Mouse (Mus musculus) midbrain, postnatal 0 days (tissue): Measurements from ENCODE around the gene Ngfr. TPM values are rescaled to one million over a fixed set of nuclear protein-coding genes. Genes with fewer than 3 reads are reported as not detected.

ENCODE experiments used
- ATAC-seq: fragments of 200-750 bp; cut with Nextera tagmentation; 2 replicates; pipeline ENCODE4 v1.8.0; 2017; ENCODE audit warnings: moderate number of reproducible peaks, mild to moderate bottlenecking, moderate TSS enrichment, moderate library complexity; ENCODE audit not compliant: low FRiP score
- DNase-seq: peaks from one replicate; pipeline ENCODE4 v3.0.0-alpha.2; 2015; ENCODE audit warnings: low spot score
- H3K27ac ChIP-seq: fragments of 300-500 bp; sonication (generic); 2 replicates; pipeline ENCODE4 v1.5.1; 2014; ENCODE audit warnings: low read depth, mild to moderate bottlenecking, low read length, mixed read lengths
- H3K27me3 ChIP-seq: fragments of 300-500 bp; sonication (generic); 2 replicates; pipeline ENCODE4 v1.6.1; 2014; ENCODE audit warnings: low read length, control low read depth, mixed read lengths; ENCODE audit not compliant: insufficient read depth
- H3K36me3 ChIP-seq: fragments of 300-500 bp; sonication (generic); 2 replicates; pipeline ENCODE4 v1.6.1; 2014; ENCODE audit warnings: low read length, control low read depth, mixed read lengths; ENCODE audit not compliant: insufficient read depth
- H3K4me1 ChIP-seq: fragments of 300-500 bp; sonication (generic); 2 replicates; pipeline ENCODE4 v1.6.1; 2014; ENCODE audit warnings: mild to moderate bottlenecking, control low read depth, antibody characterized with exemption, low read length, mixed read lengths; ENCODE audit not compliant: insufficient read depth
- H3K4me2 ChIP-seq: fragments of 300-500 bp; sonication (generic); 2 replicates; pipeline ENCODE4 v1.6.1; 2014; ENCODE audit warnings: low read depth, mild to moderate bottlenecking, low read length, mixed read lengths; ENCODE audit not compliant: poor library complexity, severe bottlenecking
- H3K4me3 ChIP-seq: fragments of 300-500 bp; sonication (generic); 2 replicates; pipeline ENCODE4 v1.5.1; 2014; ENCODE audit warnings: low read depth, mild to moderate bottlenecking, low read length, moderate library complexity
- H3K9ac ChIP-seq: fragments of 300-500 bp; sonication (generic); replicated peaks from 2 replicates; pipeline ENCODE4 v1.6.1; 2014; ENCODE audit warnings: mild to moderate bottlenecking, low read length, moderate library complexity, mixed read lengths; ENCODE audit not compliant: poor library complexity, severe bottlenecking
- H3K9me3 ChIP-seq: fragments of 300-500 bp; sonication (generic); 2 replicates; pipeline ENCODE4 v1.6.1; 2016; ENCODE audit warnings: low read length, control low read depth
- CTCF ChIP-seq: IDR thresholded peaks from 2 replicates; pipeline ENCODE4 v1.5.1; 2016; ENCODE audit warnings: antibody characterized with exemption, mild to moderate bottlenecking
- WGBS: fragments of 180-500 bp; shearing (Covaris S2); extraction: QIAGEN DNeasy Blood & Tissue Kit; methylation state at CpG from one replicate; pipeline ENCODE4 v1.1.7; 2014; 5-methylcytosine and 5-hydroxymethylcytosine counted together
- polyA plus RNA-seq: library from polyadenylated mRNA; unstranded; fragments of >200 nt; fragmentation: Nextera tagmentation; extraction: Ambion mirVana; gene quantifications from 2 replicates; pipeline ENCODE4 v1.2.1, GENCODE M21; 2015
- total RNA-seq: library from RNA; depleted of rRNA; stranded (reverse); fragments of >200 nt; gene quantifications from 2 replicates; pipeline ENCODE4 v1.2.3, GENCODE M21; 2014

Ngfr gene
- total and polyA plus RNA-seq, 2 experiments from 2014 or later, result 5.2 to 16.9 TPM

GRCm38 (mm10) chr11:95567936-95568715 is 19.4 kb downstream of the Ngfr start:
- WGBS, result 76% methylated on average over 8 of the region's 8 CpGs
- Histone ChIP-seq H3K9me3 (no peaks in the 10 kb centered on the region), H3K4me3 (no peak overlapping the region), H3K4me2 (no peak overlapping the region), H3K9ac (no peak overlapping the region), H3K36me3 (no peaks in the 10 kb centered on the region), H3K27me3 (no peaks in the 10 kb centered on the region), H3K4me1 (no peaks in the 10 kb centered on the region), H3K27ac (no peak overlapping the region)
- TF ChIP-seq CTCF, result no peak
- DNase-seq, result no peak
- ATAC-seq, result no peak

- Histone ChIP-seq H3K9ac (no peak overlapping the region), H3K9me3 (no peaks in the 10 kb centered on the region), H3K36me3 (no peaks in the 10 kb centered on the region), H3K4me3 (no peak overlapping the region), H3K27ac (no peak overlapping the region), H3K27me3 (no peaks in the 10 kb centered on the region), H3K4me2 (no peak overlapping the region), H3K4me1 (no peaks in the 10 kb centered on the region)
- no peak for TF ChIP-seq CTCF
- ATAC-seq (no peak), DNase-seq (no peak)
- WGBS, result 75% methylated on average over 6 of the region's 6 CpGs
Observed at GRCm38 (mm10) chr11:95567366-95567765, 20.2 kb downstream of the Ngfr start.

DNA sequence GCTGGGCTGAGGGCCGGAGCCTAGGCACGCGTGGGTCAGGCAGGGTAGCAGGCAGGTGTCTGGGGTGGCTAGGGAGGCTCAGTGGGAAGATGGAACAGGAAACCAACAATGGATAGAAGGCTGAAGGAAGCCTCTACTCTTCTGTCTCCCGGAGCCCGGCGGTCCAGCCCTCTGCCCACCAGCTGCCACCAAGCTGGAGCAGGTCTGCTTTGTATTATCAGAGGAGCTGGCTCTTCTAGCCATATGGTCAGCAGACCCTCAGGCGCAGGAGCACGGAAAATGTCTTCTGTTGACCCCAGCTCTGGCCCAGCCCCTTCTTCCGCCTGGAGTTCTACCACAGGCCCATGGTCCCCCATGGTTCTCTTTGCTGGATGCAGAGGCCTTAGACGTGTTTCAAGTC is 22.2 kb downstream of the Ngfr start:
- H3K4me2 ChIP-seq, result no peak overlapping the region
- H3K36me3 ChIP-seq, result no peaks in the 10 kb centered on the region
- H3K4me3 ChIP-seq, result no peak overlapping the region
- no peaks in the 10 kb centered on the region for H3K4me1 ChIP-seq
- TF ChIP-seq CTCF, result no peak
- ATAC-seq (no peak), DNase-seq (no peak)
- H3K27me3 ChIP-seq, result no peaks in the 10 kb centered on the region
- H3K9me3 ChIP-seq, result no peaks in the 10 kb centered on the region
- H3K27ac ChIP-seq, result no peak overlapping the region
- no peak overlapping the region for H3K9ac ChIP-seq
- 92% methylated on average over 10 of the region's 10 CpGs for WGBS

- Histone ChIP-seq H3K36me3 (no peaks in the 10 kb centered on the region), H3K9me3 (no peaks in the 10 kb centered on the region), H3K9ac (no peak overlapping the region), H3K4me2 (no peak overlapping the region), H3K27me3 (no peaks in the 10 kb centered on the region), H3K4me1 (no peaks in the 10 kb centered on the region), H3K27ac (no peak overlapping the region), H3K4me3 (no peak overlapping the region)
- WGBS, result 98% methylated on average over 5 of the region's 5 CpGs
- 0 out of 2 replicates have a peak, but pooled peaks have one; percentile 3 for TF ChIP-seq CTCF
- no peak for DNase-seq
- no peak for ATAC-seq
Observed at GRCm38 (mm10) chr11:95563849-95564248, 23.7 kb downstream of the Ngfr start.

DNA sequence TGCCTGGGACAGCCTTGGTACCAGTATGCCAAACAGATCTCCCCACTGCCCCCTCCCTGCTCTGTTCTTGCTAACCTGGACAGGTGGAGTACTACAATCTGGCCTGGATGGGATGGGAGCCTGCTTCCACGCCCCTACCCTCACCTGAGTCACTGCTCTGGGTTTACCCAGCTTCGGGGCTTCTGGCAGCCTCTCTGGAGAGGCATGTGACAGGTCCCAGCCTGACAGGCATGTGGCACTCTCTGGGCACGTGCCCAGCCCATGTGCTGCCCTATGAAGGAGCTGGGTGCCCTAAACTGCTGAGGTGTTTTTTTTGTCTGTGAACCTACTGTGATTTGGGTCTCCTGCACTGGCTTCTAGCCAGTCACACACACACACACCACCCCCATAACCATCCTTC is 26.8 kb downstream of the Ngfr start:
- H3K4me2 ChIP-seq, result no peak overlapping the region

DNA sequence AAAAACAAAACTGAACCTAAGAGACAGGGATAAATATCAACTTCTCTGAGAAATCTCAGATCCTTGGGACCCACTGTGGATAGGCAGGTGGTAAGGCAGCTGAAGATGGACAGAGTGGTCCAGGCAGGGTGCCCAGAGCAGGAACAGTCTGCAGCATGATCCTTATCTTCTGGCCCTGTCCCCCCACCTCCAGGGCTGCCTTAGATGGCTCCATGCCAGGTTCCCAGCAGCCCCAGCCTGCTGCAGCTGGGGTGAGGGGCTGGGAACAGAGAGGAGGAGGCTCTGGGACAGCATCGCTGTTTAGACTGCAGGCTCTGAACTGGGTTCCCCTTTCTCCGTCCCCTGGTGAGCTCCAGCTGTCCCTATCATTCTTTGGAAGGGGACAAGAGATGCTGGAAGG is 27.8 kb downstream of the Ngfr start:
- TF ChIP-seq CTCF, result no peak
- Histone ChIP-seq H3K9ac (no peak overlapping the region), H3K4me2 (no peak overlapping the region), H3K36me3 (no peaks in the 10 kb centered on the region), H3K9me3 (no peaks in the 10 kb centered on the region), H3K4me3 (no peak overlapping the region), H3K27ac (no peak overlapping the region), H3K4me1 (no peaks in the 10 kb centered on the region), H3K27me3 (no peaks in the 10 kb centered on the region)
- DNase-seq (peak; percentile 64), ATAC-seq (no peak)
- 72% methylated on average over 2 of the region's 2 CpGs for WGBS

More for the DNA sequence above, 26.8 kb downstream of the Ngfr start:
- DNase-seq (no peak), ATAC-seq (no peak)
- no peak for TF ChIP-seq CTCF
- no peak overlapping the region for H3K4me3 ChIP-seq
- no peaks in the 10 kb centered on the region for H3K4me1 ChIP-seq
- H3K27ac ChIP-seq, result no peak overlapping the region
- WGBS, result 70% methylated on average over 3 of the region's 3 CpGs
- no peaks in the 10 kb centered on the region for H3K36me3 ChIP-seq
- H3K27me3 ChIP-seq, result no peaks in the 10 kb centered on the region
- no peaks in the 10 kb centered on the region for H3K9me3 ChIP-seq
- 0 out of 2 replicates have a peak overlapping the region, but pooled peaks have one; percentile 8 for H3K9ac ChIP-seq
